Mouse (Mus musculus) effector memory CD4-positive, alpha-beta T cell, adult 5 months (primary cell): ENCODE results near the gene Tmem248. TPM values are rescaled to one million over a fixed set of nuclear protein-coding genes. Genes with fewer than 3 reads are reported as not detected.

Experiments used
- polyA plus RNA-seq: library from polyadenylated mRNA; unstranded; fragments of 100-300 nt; shearing (Covaris generic); gene quantifications from one replicate; pipeline ENCODE4 v1.2.1, GENCODE M21; 2017

Gene Tmem248
- polyA plus RNA-seq: 87.5 TPM

DNA sequence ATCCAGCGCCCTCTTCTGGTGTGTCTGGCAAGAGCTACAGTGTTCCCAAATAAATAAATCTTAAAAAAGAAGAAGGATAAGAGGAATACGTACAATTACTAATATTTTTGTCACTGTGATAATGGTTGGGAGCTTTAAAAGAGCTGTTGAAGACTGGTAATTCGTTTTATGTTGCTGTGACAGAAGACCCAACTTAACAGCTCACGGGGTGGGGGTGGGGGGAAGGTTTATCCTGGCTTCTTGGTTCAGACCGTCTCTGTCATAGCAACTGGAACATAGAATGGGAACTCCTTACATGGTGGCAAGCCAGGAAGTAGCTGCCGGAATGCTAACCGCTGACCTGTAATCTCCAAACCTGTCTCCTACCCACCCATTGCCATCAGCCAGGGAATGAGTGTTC is at the start of gene Tmem248:
Gene Tmem248 (plus strand): TSS at position 301 of the 400 bp plus-strand sequence.

DNA sequence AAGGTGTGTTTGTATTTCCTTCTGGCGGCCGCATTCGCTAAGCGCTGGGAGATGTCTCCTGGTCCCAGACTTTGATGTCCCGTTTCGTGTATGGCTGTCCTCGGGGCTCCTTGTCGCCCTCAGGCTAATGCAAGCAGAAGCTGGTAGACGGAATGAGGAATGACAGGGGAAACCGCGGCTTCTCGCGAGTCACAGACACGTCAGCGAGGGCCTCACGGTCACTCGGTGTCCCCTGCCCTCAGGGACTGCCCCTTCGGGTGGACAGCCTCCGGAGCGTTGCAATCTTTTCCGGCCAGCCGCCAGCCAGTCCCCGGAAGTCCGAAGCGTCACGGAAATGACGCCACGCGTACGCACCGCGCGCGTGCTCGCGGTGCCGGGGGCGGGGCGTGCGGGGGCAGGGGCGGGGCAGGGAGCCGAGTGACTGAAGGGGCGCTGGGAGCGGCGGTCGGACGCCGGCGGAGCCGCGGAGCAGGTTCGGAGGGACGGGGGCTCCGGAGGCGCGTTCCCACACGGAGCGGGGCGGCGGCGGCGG is 45.4 kb upstream of the Tmem248 start, which contains the start of gene Rabgef1:
Gene Rabgef1 (plus strand): TSS at position 376 of the 532 bp plus-strand sequence.

DNA sequence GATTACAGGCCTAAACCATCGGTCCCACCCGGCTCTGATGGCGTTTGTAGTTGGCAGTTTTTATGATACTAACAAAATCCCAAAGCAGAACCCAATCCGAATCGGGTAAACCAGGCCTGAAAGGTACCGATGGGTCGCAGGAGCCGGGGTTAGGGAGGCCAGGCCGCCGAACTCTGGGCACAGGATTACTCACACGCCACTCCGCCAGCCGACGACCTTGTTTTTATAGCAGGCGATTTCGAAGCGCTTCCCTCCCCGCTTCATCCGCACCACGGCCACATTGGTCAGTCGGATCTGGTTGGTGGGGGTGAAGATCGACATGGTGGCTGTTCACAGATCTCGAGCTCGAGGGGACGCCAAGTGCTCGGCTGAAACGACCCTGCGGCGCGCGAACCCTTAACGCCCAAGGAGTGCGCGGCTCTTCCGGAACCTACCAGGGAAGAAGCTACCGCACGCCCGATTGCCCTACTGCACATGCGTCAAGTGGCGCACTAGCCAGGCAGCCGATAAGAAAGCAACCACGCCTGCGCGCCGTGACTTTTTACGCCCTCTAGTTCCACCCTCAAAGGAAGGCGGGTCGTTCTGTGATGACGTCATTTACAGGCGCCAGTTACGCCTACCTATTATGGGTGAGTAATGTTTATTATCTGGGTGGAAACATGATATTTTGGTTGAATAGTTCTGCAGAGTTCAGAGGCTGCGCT is 38.3 kb downstream of the Tmem248 start, which contains the start of the genes Sbds and Tyw1:
Gene Sbds (minus strand): TSS at position 514 of the 704 bp plus-strand sequence.
Gene Tyw1 (plus strand): TSS at position 603 of the 704 bp plus-strand sequence.

Other genes with a start within 250 kb of the Tmem248 start
- 18.1 TPM for gene Gusb, start 214.0 kb upstream of the Tmem248 start, polyA plus RNA-seq
- gene Asl, start 187.8 kb upstream of the Tmem248 start, polyA plus RNA-seq: 45.4 TPM
- gene Crcp, start 187.8 kb upstream of the Tmem248 start, polyA plus RNA-seq: 17.8 TPM
- 6.7 TPM for gene Tpst1, start 143.8 kb upstream of the Tmem248 start, polyA plus RNA-seq
- 1.2 TPM for gene Kctd7, start 72.2 kb upstream of the Tmem248 start, polyA plus RNA-seq
- 53.0 TPM for gene Rabgef1, start 45.3 kb upstream of the Tmem248 start, polyA plus RNA-seq
- 131 TPM for gene Sbds, start 38.4 kb downstream of the Tmem248 start, polyA plus RNA-seq
- gene Tyw1, start 38.5 kb downstream of the Tmem248 start, polyA plus RNA-seq: 27.6 TPM
- not detected for gene Caln1, start 152.4 kb downstream of the Tmem248 start, polyA plus RNA-seq
- gene A330070K13Rik, start 167.6 kb downstream of the Tmem248 start, polyA plus RNA-seq: not detected